Mouse (Mus musculus) liver, postnatal 0 days (tissue): ENCODE data around the gene Pdzrn3. TPM values are rescaled to one million over a fixed set of nuclear protein-coding genes. Genes with fewer than 3 reads are reported as not detected.
A peak's percentile ranks its signal among the peaks of the same experiment; 100 is the strongest.

Experiments used
- ATAC-seq: fragments of 200-750 bp; cut with Nextera tagmentation; 2 replicates; pipeline ENCODE4 v1.8.0; 2017; ENCODE audit warnings: mild to moderate bottlenecking, moderate library complexity
- DNase-seq: peaks from one replicate; pipeline ENCODE4 v3.0.0-alpha.2; 2016
- H3K27ac ChIP-seq: fragments of 300-500 bp; sonication (generic); 2 replicates; pipeline ENCODE4 v1.5.1; 2014; ENCODE audit warnings: antibody characterized with exemption, moderate library complexity, mild to moderate bottlenecking, low read depth
- H3K27me3 ChIP-seq: fragments of 300-500 bp; sonication (generic); 2 replicates; pipeline ENCODE4 v1.6.1; 2014; ENCODE audit warnings: low read length, control low read depth, mixed read lengths; ENCODE audit not compliant: insufficient read depth
- H3K36me3 ChIP-seq: fragments of 300-500 bp; sonication (generic); replicated peaks from 2 replicates; pipeline ENCODE4 v1.6.1; 2014; ENCODE audit warnings: mild to moderate bottlenecking, control low read depth, low read length, moderate library complexity, mixed read lengths; ENCODE audit not compliant: insufficient read depth
- H3K4me1 ChIP-seq: fragments of 300-500 bp; sonication (generic); 2 replicates; pipeline ENCODE4 v1.6.1; 2014; ENCODE audit warnings: antibody characterized with exemption, mild to moderate bottlenecking, control low read depth; ENCODE audit not compliant: insufficient read depth
- H3K4me2 ChIP-seq: fragments of 300-500 bp; sonication (generic); 2 replicates; pipeline ENCODE4 v1.6.1; 2014; ENCODE audit warnings: low read depth, mild to moderate bottlenecking, low read length, moderate library complexity, mixed read lengths
- H3K4me3 ChIP-seq: fragments of 300-500 bp; sonication (generic); 2 replicates; pipeline ENCODE4 v1.5.1; 2014; ENCODE audit warnings: low read depth, low read length
- H3K9ac ChIP-seq: fragments of 300-500 bp; sonication (generic); replicated peaks from 2 replicates; pipeline ENCODE4 v1.6.1; 2014; ENCODE audit warnings: mild to moderate bottlenecking, moderate library complexity
- H3K9me3 ChIP-seq: fragments of 300-500 bp; sonication (generic); 2 replicates; pipeline ENCODE4 v1.6.1; 2016; ENCODE audit warnings: mild to moderate bottlenecking, control low read depth, low read length, mixed read lengths
- CTCF ChIP-seq: sonication (generic); IDR thresholded peaks from 2 replicates; pipeline ENCODE4 v1.5.1; 2016; ENCODE audit warnings: antibody characterized with exemption, low read depth
- EP300 ChIP-seq: IDR thresholded peaks from 2 replicates; pipeline ENCODE4 v1.6.1; 2016; ENCODE audit warnings: antibody characterized with exemption, low read depth, mild to moderate bottlenecking
- WGBS: fragments of 180-500 bp; shearing (Covaris S2); extraction: QIAGEN DNeasy Blood & Tissue Kit; methylation state at CpG from one replicate; pipeline ENCODE4 v1.1.7; 2014; ENCODE audit not compliant: insufficient replicate concordance; 5-methylcytosine and 5-hydroxymethylcytosine counted together
- polyA plus RNA-seq: library from polyadenylated mRNA; unstranded; fragments of >200 nt; fragmentation: Nextera tagmentation; extraction: Ambion mirVana; gene quantifications from 2 replicates; pipeline ENCODE4 v1.2.1, GENCODE M21; 2015

Gene Pdzrn3
- polyA plus RNA-seq, 1 experiment from 2014 or later, result 0.69 TPM

DNA sequence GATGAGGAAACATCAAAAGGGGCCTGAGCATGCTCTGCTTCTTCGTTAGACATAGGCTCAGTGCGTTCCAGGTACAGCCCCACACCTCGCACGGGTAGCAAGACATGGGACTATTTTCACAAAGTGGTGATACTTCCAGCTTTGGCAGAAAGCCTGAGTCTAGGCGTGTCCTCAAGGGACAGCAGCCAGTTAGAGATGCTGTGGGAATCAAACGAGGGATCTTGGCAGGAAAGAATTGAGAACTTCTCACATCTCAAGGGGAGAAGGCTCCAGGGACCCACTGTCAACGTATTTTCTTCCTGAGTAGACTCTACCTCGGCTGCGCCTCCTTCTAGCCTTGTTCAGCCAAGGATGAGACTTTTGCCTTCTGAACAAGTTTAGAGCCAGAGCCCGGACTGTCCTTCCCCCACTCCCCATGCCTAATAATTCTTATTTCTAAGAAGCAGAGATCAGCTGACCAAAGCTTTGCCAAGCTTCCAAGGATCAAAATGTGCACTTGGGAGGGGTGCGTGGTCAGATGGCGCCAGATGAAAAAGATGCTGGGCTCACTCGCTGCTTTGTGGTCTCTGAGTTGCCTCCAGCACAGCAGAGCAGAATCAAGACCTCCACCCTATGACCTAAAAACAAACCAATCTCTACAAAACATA is 99.3 kb downstream of the Pdzrn3 start:
- no peak overlapping the region for H3K4me3 ChIP-seq
- peaks cover 7% of the 10 kb centered on the region; the same call in 1 of the 2 replicates for H3K4me1 ChIP-seq
- H3K4me2 ChIP-seq, result no peak overlapping the region
- H3K27me3 ChIP-seq, result no peaks in the 10 kb centered on the region
- ATAC-seq (no peak), DNase-seq (no peak)
- TF ChIP-seq EP300 (no peak), CTCF (no peak)
- WGBS, result 68% methylated on average over 13 of the region's 13 CpGs
- no peaks in the 10 kb centered on the region for H3K36me3 ChIP-seq
- no peaks in the 10 kb centered on the region for H3K9me3 ChIP-seq
- no peak overlapping the region for H3K27ac ChIP-seq
- H3K9ac ChIP-seq, result no peak overlapping the region

- no peak for ATAC-seq
- H3K4me3 ChIP-seq, result no peak overlapping the region
- no peaks in the 10 kb centered on the region for H3K36me3 ChIP-seq
- no peaks in the 10 kb centered on the region for H3K27me3 ChIP-seq
- H3K9ac ChIP-seq, result no peak overlapping the region
- no peak for TF ChIP-seq EP300
- no peak for TF ChIP-seq CTCF
- WGBS, result 77% methylated on average over 8 of the region's 8 CpGs
- peaks cover 26% of the 10 kb centered on the region for H3K4me1 ChIP-seq
- H3K4me2 ChIP-seq, result no peak overlapping the region
- H3K27ac ChIP-seq, result no peak overlapping the region
- no peaks in the 10 kb centered on the region for H3K9me3 ChIP-seq
- DNase-seq, result no peak
Measured at GRCm38 (mm10) chr6:101276261-101276660, 101.4 kb downstream of the Pdzrn3 start.

DNA sequence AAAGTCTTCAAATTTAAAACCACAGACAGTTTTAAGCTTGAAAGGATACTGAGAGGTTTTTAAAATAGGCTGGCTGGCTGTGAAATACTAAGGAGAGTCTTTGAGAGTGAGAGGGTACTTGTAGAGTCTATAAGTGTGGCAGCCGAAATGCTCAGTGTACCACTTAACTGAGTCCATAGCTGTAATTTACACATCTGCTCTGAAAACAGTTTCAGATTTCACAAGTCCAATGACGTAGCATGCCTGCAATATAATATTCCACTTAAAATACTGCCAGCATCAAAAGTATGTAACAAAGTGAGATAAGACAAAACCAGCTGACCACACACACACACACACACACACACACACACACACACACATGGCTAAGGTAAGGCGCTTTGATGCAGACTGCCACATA is 101.9 kb downstream of the Pdzrn3 start:
- 83% methylated on average over 3 of the region's 3 CpGs for WGBS
- no peaks in the 10 kb centered on the region for H3K27me3 ChIP-seq
- no peaks in the 10 kb centered on the region for H3K9me3 ChIP-seq
- H3K9ac ChIP-seq, result no peak overlapping the region
- no peaks in the 10 kb centered on the region for H3K36me3 ChIP-seq
- no peak overlapping the region for H3K4me3 ChIP-seq
- no peak overlapping the region for H3K4me2 ChIP-seq
- no peak overlapping the region for H3K27ac ChIP-seq
- DNase-seq, result no peak
- no peak for ATAC-seq
- no peak for TF ChIP-seq EP300
- TF ChIP-seq CTCF, result no peak
- H3K4me1 ChIP-seq, result peaks cover 29% of the 10 kb centered on the region

- no peak for ATAC-seq
- H3K27me3 ChIP-seq, result no peaks in the 10 kb centered on the region
- TF ChIP-seq EP300 (no peak), CTCF (no peak)
- H3K4me1 ChIP-seq, result peaks cover 39% of the 10 kb centered on the region
- H3K4me2 ChIP-seq, result no peak overlapping the region
- no peak overlapping the region for H3K9ac ChIP-seq
- H3K27ac ChIP-seq, result no peak overlapping the region
- H3K4me3 ChIP-seq, result no peak overlapping the region
- DNase-seq, result peak; percentile 39
- WGBS, result 69% methylated on average over 2 of the region's 2 CpGs
- no peaks in the 10 kb centered on the region for H3K9me3 ChIP-seq
- no peaks in the 10 kb centered on the region for H3K36me3 ChIP-seq
Measured at GRCm38 (mm10) chr6:101274846-101275245, 102.9 kb downstream of the Pdzrn3 start.

GRCm38 (mm10) chr6:101272256-101272655 is 105.4 kb downstream of the Pdzrn3 start:
- Histone ChIP-seq H3K4me1 (peaks cover 43% of the 10 kb centered on the region), H3K4me2 (peak overlapping the region; percentile 61), H3K27ac (peak overlapping the region; percentile 79), H3K9ac (0 out of 2 replicates have a peak overlapping the region, but pooled peaks have one; percentile 36), H3K4me3 (peak overlapping the region; percentile 34), H3K27me3 (no peaks in the 10 kb centered on the region), H3K36me3 (no peaks in the 10 kb centered on the region), H3K9me3 (no peaks in the 10 kb centered on the region)
- TF ChIP-seq CTCF (no peak), EP300 (no peak)
- 0 out of 2 replicates have a peak, but pooled peaks have one; percentile 5 for ATAC-seq
- 35% methylated on average over 4 of the region's 4 CpGs for WGBS
- DNase-seq, result no peak

DNA sequence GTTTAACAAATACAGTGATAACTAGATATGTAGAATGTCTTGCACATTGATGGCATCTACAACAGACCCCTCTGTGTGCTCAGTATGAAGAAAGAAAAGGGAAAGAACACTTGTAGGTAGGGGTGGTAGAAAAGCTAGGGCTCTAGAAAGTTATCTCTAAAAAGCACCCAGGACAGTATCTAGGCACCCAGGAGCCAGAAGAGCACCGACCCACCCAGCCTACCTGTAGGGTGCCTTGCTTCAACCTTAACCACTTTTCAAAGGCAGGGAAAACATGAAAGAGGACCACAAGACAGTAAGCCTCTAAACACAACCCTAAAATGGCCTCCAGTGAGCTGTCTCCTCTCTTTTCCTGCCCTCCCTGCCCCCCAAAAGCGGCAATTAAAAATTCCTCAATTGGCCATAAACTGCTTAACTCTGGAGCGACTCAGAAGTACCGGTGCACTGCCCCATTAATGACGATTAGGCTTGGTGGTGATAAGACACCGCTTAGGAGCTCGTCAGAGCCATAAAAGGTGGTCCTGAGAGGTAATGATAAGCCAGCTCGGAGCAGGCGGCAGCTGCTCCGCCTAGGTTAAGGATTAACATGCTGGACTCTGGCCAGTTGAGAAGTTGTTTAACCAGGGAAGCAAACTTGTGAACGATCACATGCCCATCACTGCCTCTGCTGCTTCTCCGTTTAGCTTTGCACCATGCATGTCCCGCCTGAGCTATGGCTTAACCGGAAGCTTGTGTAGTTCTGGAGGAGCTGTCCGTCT is 106.1 kb downstream of the Pdzrn3 start:
- Histone ChIP-seq H3K27ac (peak overlapping the region; percentile 79), H3K9me3 (no peaks in the 10 kb centered on the region), H3K4me1 (peaks cover 43% of the 10 kb centered on the region), H3K4me2 (peak overlapping the region; percentile 61), H3K36me3 (no peaks in the 10 kb centered on the region), H3K9ac (peak overlapping the region; percentile 36), H3K27me3 (no peaks in the 10 kb centered on the region), H3K4me3 (peak overlapping the region; percentile 34)
- TF ChIP-seq CTCF (no peak), EP300 (peak; percentile 94)
- 28% methylated on average over 15 of the region's 15 CpGs for WGBS
- peak; percentile 93 for ATAC-seq
- DNase-seq, result peak; percentile 71
